Mouse (Mus musculus): ENCODE data around the gene Fam83c.

Gene Fam83c

GRCm38 (mm10) chr2:155826630-155827424 is 7.8 kb downstream of the Fam83c start, which contains the start of gene Eif6:
Eif6 (minus strand) TSS chr2:155826925.
- DNase-seq (ENCODE audit: low read depth, low spot score), result peak; percentile 73

GRCm38 (mm10) chr2:155825904-155826629 is 8.6 kb downstream of the Fam83c start:
- DNase-seq (ENCODE audit: low read depth, low spot score), result no peak

GRCm38 (mm10) chr2:155823722-155824121 is 10.9 kb downstream of the Fam83c start:
- DNase-seq (ENCODE audit: low read depth, low spot score), result no peak

- DNase-seq (ENCODE audit: low read depth, low spot score), result no peak
Observed at GRCm38 (mm10) chr2:155820779-155821178, 13.9 kb downstream of the Fam83c start.

- DNase-seq (ENCODE audit: low read depth, low spot score), result no peak
Observed at GRCm38 (mm10) chr2:155819449-155820251, 15.0 kb downstream of the Fam83c start.

GRCm38 (mm10) chr2:155819392-155819448 is 15.4 kb downstream of the Fam83c start, which contains the start of gene BC029722:
BC029722 (minus strand) TSS chr2:155819426.
- DNase-seq (ENCODE audit: low read depth, low spot score), result no peak

GRCm38 (mm10) chr2:155818596-155819391 is 15.9 kb downstream of the Fam83c start:
- DNase-seq (ENCODE audit: low read depth, low spot score), result peak; percentile 78

GRCm38 (mm10) chr2:155817301-155818245 is 17.1 kb downstream of the Fam83c start:
- no peak for DNase-seq (ENCODE audit: low read depth, low spot score)

- DNase-seq (ENCODE audit: low read depth, low spot score), result no peak
Observed at GRCm38 (mm10) chr2:155816179-155816578, 18.5 kb downstream of the Fam83c start.

- no peak for DNase-seq (ENCODE audit: low read depth, low spot score)
Observed at GRCm38 (mm10) chr2:155814829-155815228, 19.8 kb downstream of the Fam83c start.

- DNase-seq (ENCODE audit: low read depth, low spot score), result no peak
Observed at GRCm38 (mm10) chr2:155812637-155813036, 22.0 kb downstream of the Fam83c start.

- DNase-seq (ENCODE audit: low read depth, low spot score), result peak; percentile 61
Observed at GRCm38 (mm10) chr2:155811821-155812396, 22.7 kb downstream of the Fam83c start.

GRCm38 (mm10) chr2:155809620-155810019 is 25.0 kb downstream of the Fam83c start:
- DNase-seq (ENCODE audit: low read depth, low spot score), result no peak

- DNase-seq (ENCODE audit: low read depth, low spot score), result no peak
Observed at GRCm38 (mm10) chr2:155807408-155807807, 27.2 kb downstream of the Fam83c start.

GRCm38 (mm10) chr2:155806548-155806947 is 28.1 kb downstream of the Fam83c start:
- no peak for DNase-seq (ENCODE audit: low read depth, low spot score)

- DNase-seq (ENCODE audit: low read depth, low spot score), result no peak
Observed at GRCm38 (mm10) chr2:155805925-155806255, 28.8 kb downstream of the Fam83c start.

GRCm38 (mm10) chr2:155805231-155805924 is 29.3 kb downstream of the Fam83c start:
- DNase-seq (ENCODE audit: low read depth, low spot score), result no peak

- no peak for DNase-seq (ENCODE audit: low read depth, low spot score)
Observed at GRCm38 (mm10) chr2:155804053-155804452, 30.6 kb downstream of the Fam83c start.

- no peak for DNase-seq (ENCODE audit: low read depth, low spot score)
Observed at GRCm38 (mm10) chr2:155802761-155803160, 31.9 kb downstream of the Fam83c start.

- DNase-seq (ENCODE audit: low read depth, low spot score), result no peak
Observed at GRCm38 (mm10) chr2:155798613-155799012, 36.0 kb downstream of the Fam83c start.
